Mouse (Mus musculus): ENCODE measurements around the gene Amotl1. TPM values are rescaled to one million over a fixed set of nuclear protein-coding genes. Genes with fewer than 3 reads are reported as not detected.
A peak's percentile ranks its signal among the peaks of the same experiment; 100 is the strongest.

Amotl1 gene
- polyA plus RNA-seq, 1 experiment from 2014 or later, result 8.0 TPM

GRCm38 (mm10) chr9:14635551-14635950, 9.3 kb downstream of the Amotl1 start:
- 70% methylated on average over 7 of the region's 7 CpGs for WGBS
- ATAC-seq (ENCODE audit: low read depth), result no peak
- H3K9me3 ChIP-seq, result no peaks in the 10 kb centered on the region
- no peak overlapping the region for H3K27ac ChIP-seq (replicated peaks)
- H3K4me3 ChIP-seq, result no peak overlapping the region
- peaks cover 14% of the 10 kb centered on the region for H3K27me3 ChIP-seq
- H3K36me3 ChIP-seq, result no peaks in the 10 kb centered on the region
- H3K9ac ChIP-seq, result no peak overlapping the region
- no peak overlapping the region for H3K4me2 ChIP-seq
- peaks cover 23% of the 10 kb centered on the region for H3K4me1 ChIP-seq (replicated peaks)

- Histone ChIP-seq H3K9me3 (no peaks in the 10 kb centered on the region), H3K9ac (0 out of 2 replicates have a peak overlapping the region, but pooled peaks have one; percentile 12), H3K4me3 (no peak overlapping the region), H3K4me1 (replicated peaks) (peaks cover 23% of the 10 kb centered on the region), H3K36me3 (no peaks in the 10 kb centered on the region), H3K27me3 (peaks cover 14% of the 10 kb centered on the region), H3K4me2 (peak overlapping the region; percentile 44), H3K27ac (replicated peaks) (no peak overlapping the region)
- peak; percentile 93 for ATAC-seq (ENCODE audit: low read depth)
- WGBS, result 13% methylated on average over 15 of the region's 15 CpGs
Measured at GRCm38 (mm10) chr9:14634155-14634554, 10.7 kb downstream of the Amotl1 start.

- WGBS, result 38% methylated on average over 10 of the region's 10 CpGs
- Histone ChIP-seq H3K36me3 (no peaks in the 10 kb centered on the region), H3K27ac (replicated peaks) (no peak overlapping the region), H3K4me2 (no peak overlapping the region), H3K4me3 (no peak overlapping the region), H3K9ac (no peak overlapping the region), H3K4me1 (replicated peaks) (peaks cover 23% of the 10 kb centered on the region), H3K27me3 (peaks cover 14% of the 10 kb centered on the region), H3K9me3 (no peaks in the 10 kb centered on the region)
- peak; percentile 36; the same call in 1 of the 2 replicates for ATAC-seq (ENCODE audit: low read depth)
Measured at GRCm38 (mm10) chr9:14632365-14633163, 12.3 kb downstream of the Amotl1 start.

- Histone ChIP-seq H3K27me3 (peaks cover 14% of the 10 kb centered on the region), H3K4me1 (replicated peaks) (peaks cover 23% of the 10 kb centered on the region), H3K9ac (no peak overlapping the region), H3K4me2 (no peak overlapping the region), H3K4me3 (no peak overlapping the region), H3K9me3 (no peaks in the 10 kb centered on the region), H3K27ac (replicated peaks) (no peak overlapping the region), H3K36me3 (no peaks in the 10 kb centered on the region)
- peak; percentile 54; the same call in 1 of the 2 replicates for ATAC-seq (ENCODE audit: low read depth)
- 31% methylated on average over 5 of the region's 5 CpGs for WGBS
Measured at GRCm38 (mm10) chr9:14631729-14632128, 13.1 kb downstream of the Amotl1 start.

GRCm38 (mm10) chr9:14627525-14627924, 17.3 kb downstream of the Amotl1 start:
- Histone ChIP-seq H3K4me1 (replicated peaks) (peaks cover 12% of the 10 kb centered on the region), H3K27ac (replicated peaks) (no peak overlapping the region), H3K4me2 (no peak overlapping the region), H3K27me3 (no peaks in the 10 kb centered on the region), H3K36me3 (no peaks in the 10 kb centered on the region), H3K4me3 (no peak overlapping the region), H3K9ac (no peak overlapping the region), H3K9me3 (no peaks in the 10 kb centered on the region)
- ATAC-seq (ENCODE audit: low read depth), result no peak
- WGBS, result 83% methylated on average over 2 of the region's 2 CpGs

- no peak for ATAC-seq (ENCODE audit: low read depth)
- H3K27me3 ChIP-seq, result no peaks in the 10 kb centered on the region
- H3K36me3 ChIP-seq, result no peaks in the 10 kb centered on the region
- H3K9ac ChIP-seq, result no peak overlapping the region
- H3K4me2 ChIP-seq, result no peak overlapping the region
- no peaks in the 10 kb centered on the region; the same call in 1 of the 2 replicates for H3K4me1 ChIP-seq (replicated peaks)
- H3K4me3 ChIP-seq, result no peak overlapping the region
- no peak overlapping the region for H3K27ac ChIP-seq (replicated peaks)
- WGBS, result 87% methylated on average over 3 of the region's 3 CpGs
- no peaks in the 10 kb centered on the region for H3K9me3 ChIP-seq
Measured at GRCm38 (mm10) chr9:14625961-14626360, 18.9 kb downstream of the Amotl1 start.

GRCm38 (mm10) chr9:14625024-14625423, 19.8 kb downstream of the Amotl1 start:
- Histone ChIP-seq H3K9ac (no peak overlapping the region), H3K36me3 (no peaks in the 10 kb centered on the region), H3K4me1 (replicated peaks) (no peaks in the 10 kb centered on the region; the same call in 1 of the 2 replicates), H3K9me3 (no peaks in the 10 kb centered on the region), H3K4me2 (no peak overlapping the region), H3K27me3 (no peaks in the 10 kb centered on the region), H3K27ac (replicated peaks) (no peak overlapping the region), H3K4me3 (no peak overlapping the region)
- ATAC-seq (ENCODE audit: low read depth), result no peak
- WGBS, result 41% methylated on average over 3 of the region's 3 CpGs

GRCm38 (mm10) chr9:14623928-14624327, 20.9 kb downstream of the Amotl1 start:
- H3K9ac ChIP-seq, result no peak overlapping the region
- no peak overlapping the region for H3K4me2 ChIP-seq
- H3K36me3 ChIP-seq, result no peaks in the 10 kb centered on the region
- no peak overlapping the region for H3K27ac ChIP-seq (replicated peaks)
- no peak overlapping the region for H3K4me3 ChIP-seq
- 68% methylated on average over 4 of the region's 4 CpGs for WGBS
- no peaks in the 10 kb centered on the region for H3K9me3 ChIP-seq
- no peaks in the 10 kb centered on the region; the same call in 1 of the 2 replicates for H3K4me1 ChIP-seq (replicated peaks)
- H3K27me3 ChIP-seq, result no peaks in the 10 kb centered on the region
- no peak for ATAC-seq (ENCODE audit: low read depth)

GRCm38 (mm10) chr9:14623250-14623649, 21.6 kb downstream of the Amotl1 start:
- Histone ChIP-seq H3K9ac (no peak overlapping the region), H3K27me3 (no peaks in the 10 kb centered on the region), H3K4me3 (no peak overlapping the region), H3K27ac (replicated peaks) (no peak overlapping the region), H3K9me3 (no peaks in the 10 kb centered on the region), H3K36me3 (no peaks in the 10 kb centered on the region), H3K4me2 (no peak overlapping the region), H3K4me1 (replicated peaks) (no peaks in the 10 kb centered on the region; the same call in 1 of the 2 replicates)
- 65% methylated on average over 5 of the region's 5 CpGs for WGBS
- no peak for ATAC-seq (ENCODE audit: low read depth)

GRCm38 (mm10) chr9:14622848-14623247, 22.0 kb downstream of the Amotl1 start:
- no peak for ATAC-seq (ENCODE audit: low read depth)
- Histone ChIP-seq H3K4me3 (no peak overlapping the region), H3K27ac (replicated peaks) (no peak overlapping the region), H3K4me2 (no peak overlapping the region), H3K9me3 (no peaks in the 10 kb centered on the region), H3K4me1 (replicated peaks) (no peaks in the 10 kb centered on the region; the same call in 1 of the 2 replicates), H3K9ac (no peak overlapping the region), H3K27me3 (no peaks in the 10 kb centered on the region), H3K36me3 (no peaks in the 10 kb centered on the region)
- 57% methylated on average over 3 of the region's 3 CpGs for WGBS

- Histone ChIP-seq H3K9ac (no peak overlapping the region), H3K27me3 (no peaks in the 10 kb centered on the region), H3K4me1 (replicated peaks) (peaks cover 4% of the 10 kb centered on the region; the same call in 1 of the 2 replicates), H3K4me3 (no peak overlapping the region), H3K27ac (replicated peaks) (no peak overlapping the region), H3K9me3 (no peaks in the 10 kb centered on the region), H3K36me3 (no peaks in the 10 kb centered on the region), H3K4me2 (no peak overlapping the region)
- ATAC-seq (ENCODE audit: low read depth), result no peak
- WGBS, result 84% methylated on average over 5 of the region's 5 CpGs
Measured at GRCm38 (mm10) chr9:14620107-14620506, 24.7 kb downstream of the Amotl1 start.

GRCm38 (mm10) chr9:14614931-14615880, 29.6 kb downstream of the Amotl1 start:
- peak; percentile 81 for ATAC-seq (ENCODE audit: low read depth)
- Histone ChIP-seq H3K9ac (peak overlapping the region; percentile 95), H3K9me3 (no peaks in the 10 kb centered on the region), H3K36me3 (no peaks in the 10 kb centered on the region), H3K27me3 (no peaks in the 10 kb centered on the region), H3K27ac (replicated peaks) (peak overlapping the region; percentile 84), H3K4me1 (replicated peaks) (peaks cover 38% of the 10 kb centered on the region), H3K4me2 (peak overlapping the region; percentile 81), H3K4me3 (peak overlapping the region; percentile 79)
- WGBS, result 12% methylated on average over 33 of the region's 33 CpGs

Measured in neural tube, embryonic 13.5 days (tissue).